Mouse (Mus musculus) stomach, postnatal 0 days (tissue): ENCODE measurements around the gene Tsn. TPM values are rescaled to one million over a fixed set of nuclear protein-coding genes. Genes with fewer than 3 reads are reported as not detected.

Experiments used
- ATAC-seq: fragments of 200-750 bp; cut with Nextera tagmentation; 2 replicates; pipeline ENCODE4 v1.8.0; 2017; ENCODE audit not compliant: low FRiP score, low TSS enrichment
- DNase-seq: peaks from one replicate; pipeline ENCODE4 v3.0.0-alpha.2; 2016; ENCODE audit warnings: low spot score
- H3K27ac ChIP-seq: fragments of 300-500 bp; sonication (generic); replicated peaks from 2 replicates; pipeline ENCODE4 v1.5.1; 2014; ENCODE audit warnings: mild to moderate bottlenecking, control low read depth
- H3K27me3 ChIP-seq: fragments of 300-500 bp; sonication (generic); 2 replicates; pipeline ENCODE4 v1.6.1; 2014; ENCODE audit warnings: low read length; ENCODE audit not compliant: control insufficient read depth, insufficient read depth
- H3K36me3 ChIP-seq: fragments of 300-500 bp; sonication (generic); 2 replicates; pipeline ENCODE4 v1.6.1; 2014; ENCODE audit warnings: low read length, mixed read lengths; ENCODE audit not compliant: control insufficient read depth, insufficient read depth
- H3K4me1 ChIP-seq: fragments of 300-500 bp; sonication (generic); replicated peaks from 2 replicates; pipeline ENCODE4 v1.6.1; 2014; ENCODE audit warnings: antibody characterized with exemption; ENCODE audit not compliant: control insufficient read depth, insufficient read depth
- H3K4me2 ChIP-seq: fragments of 300-500 bp; sonication (generic); replicated peaks from 2 replicates; pipeline ENCODE4 v1.6.1; 2014; ENCODE audit warnings: low read depth, mild to moderate bottlenecking, control low read depth, moderate library complexity
- H3K4me3 ChIP-seq: fragments of 300-500 bp; sonication (generic); 2 replicates; pipeline ENCODE4 v1.5.1; 2014; ENCODE audit warnings: low read depth, low read length, control low read depth
- H3K9ac ChIP-seq: fragments of 300-500 bp; sonication (generic); 2 replicates; pipeline ENCODE4 v1.6.1; 2014; ENCODE audit warnings: mild to moderate bottlenecking, low read length, control low read depth, mixed read lengths
- H3K9me3 ChIP-seq: fragments of 300-500 bp; sonication (generic); 2 replicates; pipeline ENCODE4 v1.6.1; 2016; ENCODE audit warnings: low read length; ENCODE audit not compliant: control insufficient read depth
- CTCF ChIP-seq: IDR thresholded peaks from 2 replicates; pipeline ENCODE4 v1.5.1; 2016; ENCODE audit warnings: antibody characterized with exemption, low read depth, mild to moderate bottlenecking, moderate library complexity
- EP300 ChIP-seq: optimal IDR thresholded peaks from 2 replicates; pipeline ENCODE3; 2016; ENCODE audit warnings: antibody characterized with exemption
- WGBS: fragments of 180-500 bp; shearing (Covaris S2); extraction: QIAGEN DNeasy Blood & Tissue Kit; methylation state at CpG from one replicate; pipeline ENCODE4 v1.1.7; 2014; 5-methylcytosine and 5-hydroxymethylcytosine counted together
- polyA plus RNA-seq: library from polyadenylated mRNA; unstranded; fragments of >200 nt; fragmentation: Nextera tagmentation; extraction: Ambion mirVana; gene quantifications from 2 replicates; pipeline ENCODE4 v1.2.1, GENCODE M21; 2015

Tsn gene
- polyA plus RNA-seq, 1 experiment from 2014 or later, result 174 TPM

GRCm38 (mm10) chr1:118296673-118297072 is 14.9 kb downstream of the Tsn start:
- no peaks in the 10 kb centered on the region for H3K4me1 ChIP-seq
- WGBS, result 81% methylated on average over 3 of the region's 3 CpGs
- no peaks in the 10 kb centered on the region for H3K9me3 ChIP-seq
- ATAC-seq (no peak), DNase-seq (no peak)
- H3K27ac ChIP-seq, result no peak overlapping the region
- H3K36me3 ChIP-seq, result peaks cover 15% of the 10 kb centered on the region
- H3K27me3 ChIP-seq, result no peaks in the 10 kb centered on the region
- H3K4me2 ChIP-seq, result no peak overlapping the region
- no peak overlapping the region for H3K4me3 ChIP-seq
- no peak overlapping the region for H3K9ac ChIP-seq
- TF ChIP-seq CTCF (no peak), EP300 (no peak)

GRCm38 (mm10) chr1:118294826-118295225 is 16.7 kb downstream of the Tsn start:
- no peak for DNase-seq
- Histone ChIP-seq H3K36me3 (peaks cover 7% of the 10 kb centered on the region; the same call in 1 of the 2 replicates), H3K27ac (no peak overlapping the region), H3K4me1 (no peaks in the 10 kb centered on the region), H3K4me3 (no peak overlapping the region), H3K9me3 (no peaks in the 10 kb centered on the region), H3K27me3 (no peaks in the 10 kb centered on the region), H3K4me2 (no peak overlapping the region), H3K9ac (no peak overlapping the region)
- 56% methylated on average over 5 of the region's 5 CpGs for WGBS
- no peak for ATAC-seq
- TF ChIP-seq EP300, result no peak
- TF ChIP-seq CTCF, result no peak

GRCm38 (mm10) chr1:118294192-118294591 is 17.3 kb downstream of the Tsn start:
- Histone ChIP-seq H3K27ac (no peak overlapping the region), H3K27me3 (no peaks in the 10 kb centered on the region), H3K4me1 (no peaks in the 10 kb centered on the region), H3K4me2 (no peak overlapping the region), H3K4me3 (no peak overlapping the region), H3K9me3 (no peaks in the 10 kb centered on the region), H3K9ac (no peak overlapping the region), H3K36me3 (peaks cover 5% of the 10 kb centered on the region; the same call in 1 of the 2 replicates)
- DNase-seq (no peak), ATAC-seq (0 out of 2 replicates have a peak, but pooled peaks have one; percentile 47)
- 95% methylated on average over 3 of the region's 3 CpGs for WGBS
- TF ChIP-seq EP300 (no peak), CTCF (no peak)

GRCm38 (mm10) chr1:118292291-118292690 is 19.2 kb downstream of the Tsn start:
- no peak overlapping the region for H3K9ac ChIP-seq
- ATAC-seq (no peak), DNase-seq (no peak)
- H3K4me2 ChIP-seq, result no peak overlapping the region
- H3K27me3 ChIP-seq, result no peaks in the 10 kb centered on the region
- peaks cover 5% of the 10 kb centered on the region; the same call in 1 of the 2 replicates for H3K36me3 ChIP-seq
- no peak overlapping the region for H3K27ac ChIP-seq
- no peak overlapping the region for H3K4me3 ChIP-seq
- no peaks in the 10 kb centered on the region for H3K4me1 ChIP-seq
- no peak for TF ChIP-seq CTCF
- no peak for TF ChIP-seq EP300
- 89% methylated on average over 4 of the region's 4 CpGs for whole genome bisulfite sequencing
- H3K9me3 ChIP-seq, result no peaks in the 10 kb centered on the region

GRCm38 (mm10) chr1:118275139-118275538 is 36.4 kb downstream of the Tsn start:
- WGBS, result 6% methylated on average over 2 of the region's 2 CpGs
- DNase-seq (no peak), ATAC-seq (no peak)
- Histone ChIP-seq H3K27ac (no peak overlapping the region), H3K36me3 (no peaks in the 10 kb centered on the region), H3K4me1 (no peaks in the 10 kb centered on the region), H3K9me3 (no peaks in the 10 kb centered on the region), H3K9ac (no peak overlapping the region), H3K4me3 (no peak overlapping the region), H3K27me3 (no peaks in the 10 kb centered on the region), H3K4me2 (no peak overlapping the region)
- TF ChIP-seq EP300 (no peak), CTCF (peak; percentile 74)

- Histone ChIP-seq H3K27ac (no peak overlapping the region), H3K36me3 (no peaks in the 10 kb centered on the region), H3K9ac (no peak overlapping the region), H3K4me3 (no peak overlapping the region), H3K4me1 (no peaks in the 10 kb centered on the region), H3K4me2 (no peak overlapping the region), H3K27me3 (no peaks in the 10 kb centered on the region), H3K9me3 (no peaks in the 10 kb centered on the region)
- 39% methylated on average over 2 of the region's 2 CpGs for WGBS
- DNase-seq, result no peak
- no peak for ATAC-seq
- TF ChIP-seq CTCF, result no peak
- no peak for TF ChIP-seq EP300
These were observed 59.6 kb downstream of the Tsn start for GRCm38 (mm10) chr1:118251931-118252330.

Other genes with a start within 250 kb of the Tsn start
- gene Gm29106, start 135.2 kb downstream of the Tsn start, polyA plus RNA-seq, result 0.02 and 0.07 TPM in 2 replicates
- 50.9 TPM in 2 replicates for gene Nifk, start 10.1 kb upstream of the Tsn start, polyA plus RNA-seq
- gene Clasp1, start 77.3 kb upstream of the Tsn start, polyA plus RNA-seq, result 11.6 and 12.0 TPM in 2 replicates